Mouse (Mus musculus): ENCODE results near the gene Mcmbp. TPM values are rescaled to one million over a fixed set of nuclear protein-coding genes. Genes with fewer than 3 reads are reported as not detected.
A peak's percentile ranks its signal among the peaks of the same experiment; 100 is the strongest.

Mcmbp gene
- polyA plus RNA-seq, 1 experiment, result 15.6 TPM

GRCm38 (mm10) chr7:128690070-128690469 is 50.2 kb downstream of the Mcmbp start:
- no peak for TF ChIP-seq POLR2A (IDR thresholded peaks at IDR 0.05; ENCODE audit: extremely low read depth, insufficient read depth, low read length)
- peak; percentile 95 for TF ChIP-seq CTCF (IDR thresholded peaks at IDR 0.05; ENCODE audit: extremely low read depth, insufficient read depth, low read length)
- peak overlapping the region; percentile 71 for H3K4me3 ChIP-seq (ENCODE audit: insufficient read depth, low read length)
- H3K4me1 ChIP-seq (ENCODE audit: control insufficient read depth, insufficient read depth, low read length), result 0 out of 2 replicates have a peak, but pooled peaks cover 1% of the 10 kb centered on the region
- H3K27ac ChIP-seq (ENCODE audit: insufficient read depth, low read length), result no peak overlapping the region

GRCm38 (mm10) chr7:128689347-128689746 is 50.9 kb downstream of the Mcmbp start:
- peak overlapping the region; percentile 71 for H3K4me3 ChIP-seq (ENCODE audit: insufficient read depth, low read length)
- 0 out of 2 replicates have a peak, but pooled peaks cover 1% of the 10 kb centered on the region for H3K4me1 ChIP-seq (ENCODE audit: control insufficient read depth, insufficient read depth, low read length)
- TF ChIP-seq CTCF (IDR thresholded peaks at IDR 0.05; ENCODE audit: extremely low read depth, insufficient read depth, low read length) (no peak), POLR2A (IDR thresholded peaks at IDR 0.05; ENCODE audit: extremely low read depth, insufficient read depth, low read length) (no peak)
- 0 out of 2 replicates have a peak overlapping the region, but pooled peaks have one; percentile 25 for H3K27ac ChIP-seq (ENCODE audit: insufficient read depth, low read length)

- Histone ChIP-seq H3K4me3 (ENCODE audit: insufficient read depth, low read length) (peak overlapping the region; percentile 71), H3K27ac (ENCODE audit: insufficient read depth, low read length) (peak overlapping the region; percentile 88), H3K4me1 (ENCODE audit: control insufficient read depth, insufficient read depth, low read length) (0 out of 2 replicates have a peak, but pooled peaks cover 1% of the 10 kb centered on the region)
- TF ChIP-seq POLR2A (IDR thresholded peaks at IDR 0.05; ENCODE audit: extremely low read depth, insufficient read depth, low read length) (peak; percentile 75), CTCF (IDR thresholded peaks at IDR 0.05; ENCODE audit: extremely low read depth, insufficient read depth, low read length) (no peak)
These were observed 52.3 kb downstream of the Mcmbp start for GRCm38 (mm10) chr7:128687821-128688564.

GRCm38 (mm10) chr7:128678546-128678945 is 61.7 kb downstream of the Mcmbp start:
- Histone ChIP-seq H3K4me1 (ENCODE audit: control insufficient read depth, insufficient read depth, low read length) (no peaks in the 10 kb centered on the region), H3K4me3 (ENCODE audit: insufficient read depth, low read length) (no peak overlapping the region), H3K27ac (ENCODE audit: insufficient read depth, low read length) (no peak overlapping the region)
- TF ChIP-seq POLR2A (IDR thresholded peaks at IDR 0.05; ENCODE audit: extremely low read depth, insufficient read depth, low read length) (no peak), CTCF (IDR thresholded peaks at IDR 0.05; ENCODE audit: extremely low read depth, insufficient read depth, low read length) (no peak)

DNA sequence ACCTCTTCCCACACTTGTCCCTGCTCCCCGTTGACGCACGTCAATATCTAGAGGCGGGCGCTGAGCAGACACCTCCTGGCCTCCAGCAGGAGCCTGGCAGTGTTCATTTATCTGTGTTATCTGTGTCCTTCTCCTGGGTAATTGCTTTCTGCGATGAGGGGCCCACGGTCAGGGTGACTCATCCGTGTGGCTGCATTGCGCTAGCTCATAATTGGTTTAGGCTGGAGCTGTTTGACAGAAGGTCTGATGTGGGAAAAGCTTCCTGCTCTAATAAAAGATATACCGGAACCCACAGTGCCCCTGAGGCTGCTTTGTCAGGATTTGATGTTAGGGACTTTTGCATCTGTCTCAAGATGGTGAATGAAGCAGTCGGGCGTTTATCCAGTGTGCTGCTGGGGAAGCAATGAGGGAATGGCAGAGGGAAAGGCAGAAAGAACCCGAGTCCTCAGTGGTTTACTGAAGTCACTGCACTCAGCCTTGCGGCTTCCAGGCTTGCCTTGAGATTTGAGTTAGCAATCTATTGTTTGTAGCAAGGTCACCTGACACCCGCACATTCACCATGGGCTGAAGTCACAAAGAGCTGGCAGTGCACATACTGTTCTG is 67.8 kb downstream of the Mcmbp start:
- TF ChIP-seq POLR2A (IDR thresholded peaks at IDR 0.05; ENCODE audit: extremely low read depth, insufficient read depth, low read length) (no peak), CTCF (IDR thresholded peaks at IDR 0.05; ENCODE audit: extremely low read depth, insufficient read depth, low read length) (no peak)
- Histone ChIP-seq H3K4me1 (ENCODE audit: control insufficient read depth, insufficient read depth, low read length) (peaks cover 5% of the 10 kb centered on the region), H3K4me3 (ENCODE audit: insufficient read depth, low read length) (no peak overlapping the region), H3K27ac (ENCODE audit: insufficient read depth, low read length) (peak overlapping the region; percentile 48)

DNA sequence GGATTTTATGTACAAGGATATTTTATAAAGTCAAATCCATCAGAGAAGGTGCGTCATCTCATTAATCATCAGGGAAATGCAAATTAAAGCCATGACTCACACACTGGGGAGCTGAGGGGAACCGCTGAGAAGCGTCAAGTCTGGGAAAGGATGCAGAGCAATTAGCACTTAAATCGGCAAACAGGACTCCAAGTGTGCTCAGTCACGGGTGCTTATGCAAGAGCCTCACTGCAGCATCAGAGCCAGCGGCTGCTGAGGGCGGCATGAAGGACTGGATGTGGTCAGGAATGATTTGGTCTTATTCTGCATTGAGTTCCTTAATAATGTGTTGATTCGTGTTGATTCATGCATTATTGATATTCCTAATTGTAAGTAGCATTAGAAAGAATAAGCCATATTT is 68.3 kb downstream of the Mcmbp start:
- Histone ChIP-seq H3K27ac (ENCODE audit: insufficient read depth, low read length) (peak overlapping the region; percentile 48; the same call in 1 of the 2 replicates), H3K4me1 (ENCODE audit: control insufficient read depth, insufficient read depth, low read length) (peaks cover 5% of the 10 kb centered on the region), H3K4me3 (ENCODE audit: insufficient read depth, low read length) (no peak overlapping the region)
- peak; percentile 42; the same call in 1 of the 2 replicates for TF ChIP-seq POLR2A (IDR thresholded peaks at IDR 0.05; ENCODE audit: extremely low read depth, insufficient read depth, low read length)
- TF ChIP-seq CTCF (IDR thresholded peaks at IDR 0.05; ENCODE audit: extremely low read depth, insufficient read depth, low read length), result no peak

GRCm38 (mm10) chr7:128668831-128669230 is 71.5 kb downstream of the Mcmbp start:
- TF ChIP-seq POLR2A (IDR thresholded peaks at IDR 0.05; ENCODE audit: extremely low read depth, insufficient read depth, low read length) (no peak), CTCF (IDR thresholded peaks at IDR 0.05; ENCODE audit: extremely low read depth, insufficient read depth, low read length) (no peak)
- Histone ChIP-seq H3K4me1 (ENCODE audit: control insufficient read depth, insufficient read depth, low read length) (peaks cover 5% of the 10 kb centered on the region), H3K27ac (ENCODE audit: insufficient read depth, low read length) (no peak overlapping the region), H3K4me3 (ENCODE audit: insufficient read depth, low read length) (no peak overlapping the region)

- Histone ChIP-seq H3K4me3 (ENCODE audit: insufficient read depth, low read length) (no peak overlapping the region), H3K4me1 (ENCODE audit: control insufficient read depth, insufficient read depth, low read length) (peaks cover 4% of the 10 kb centered on the region), H3K27ac (ENCODE audit: insufficient read depth, low read length) (0 out of 2 replicates have a peak overlapping the region, but pooled peaks have one; percentile 43)
- TF ChIP-seq POLR2A (IDR thresholded peaks at IDR 0.05; ENCODE audit: extremely low read depth, insufficient read depth, low read length), result no peak
- TF ChIP-seq CTCF (IDR thresholded peaks at IDR 0.05; ENCODE audit: extremely low read depth, insufficient read depth, low read length), result no peak
These were observed 72.5 kb downstream of the Mcmbp start for GRCm38 (mm10) chr7:128667788-128668187.

GRCm38 (mm10) chr7:128664861-128665377 is 75.4 kb downstream of the Mcmbp start:
- no peaks in the 10 kb centered on the region; the same call in 1 of the 2 replicates for H3K4me1 ChIP-seq (ENCODE audit: control insufficient read depth, insufficient read depth, low read length)
- no peak for TF ChIP-seq POLR2A (IDR thresholded peaks at IDR 0.05; ENCODE audit: extremely low read depth, insufficient read depth, low read length)
- H3K4me3 ChIP-seq (ENCODE audit: insufficient read depth, low read length), result no peak overlapping the region
- no peak overlapping the region for H3K27ac ChIP-seq (ENCODE audit: insufficient read depth, low read length)
